Mouse (Mus musculus): ENCODE measurements around the gene Cdc42bpa. TPM values are rescaled to one million over a fixed set of nuclear protein-coding genes. Genes with fewer than 3 reads are reported as not detected.

Cdc42bpa gene
- total RNA-seq, 2 experiments from 2014 or later: 185 to 187 TPM

- DNase-seq: no peak
- intact Hi-C loops (cut with DNase I): no loop called here
These were observed 198.4 kb downstream of the Cdc42bpa start for GRCm38 (mm10) chr1:180158648-180159047.

GRCm38 (mm10) chr1:180160545-180160944 is 200.3 kb downstream of the Cdc42bpa start:
- intact Hi-C loops (cut with DNase I): no loop called here
- DNase-seq: no peak

- peak; percentile 70 for DNase-seq
- intact Hi-C loops (cut with DNase I): no loop called here
These were observed 200.9 kb downstream of the Cdc42bpa start for GRCm38 (mm10) chr1:180161160-180161559.

- DNase-seq: no peak
These were observed 201.5 kb downstream of the Cdc42bpa start for GRCm38 (mm10) chr1:180161566-180162355.

DNA sequence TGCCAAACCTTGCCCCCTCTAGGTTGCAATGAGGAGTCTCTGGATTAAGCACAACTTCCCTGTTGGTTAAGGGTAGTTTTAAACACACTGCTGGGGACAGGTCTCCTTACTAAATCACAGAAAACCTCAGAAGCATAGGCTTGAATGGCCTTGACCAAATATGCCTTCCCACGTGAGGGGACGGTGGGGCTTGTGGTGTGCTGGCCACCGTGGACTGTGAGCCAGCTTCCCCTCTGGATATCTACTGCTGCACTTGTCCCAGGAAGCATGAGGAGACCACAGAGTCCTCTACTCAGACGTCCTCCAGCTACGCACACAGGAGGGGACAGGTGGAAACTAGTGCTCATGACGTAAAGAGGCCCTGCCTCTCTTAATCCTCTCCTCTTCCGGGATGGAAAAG is 202.7 kb downstream of the Cdc42bpa start:
- intact Hi-C loops (cut with DNase I): no loop called here
- DNase-seq: no peak

More at GRCm38 (mm10) chr1:180161566-180162355, 201.5 kb downstream of the Cdc42bpa start:
- intact Hi-C loops (cut with DNase I): no loop called here

DNA sequence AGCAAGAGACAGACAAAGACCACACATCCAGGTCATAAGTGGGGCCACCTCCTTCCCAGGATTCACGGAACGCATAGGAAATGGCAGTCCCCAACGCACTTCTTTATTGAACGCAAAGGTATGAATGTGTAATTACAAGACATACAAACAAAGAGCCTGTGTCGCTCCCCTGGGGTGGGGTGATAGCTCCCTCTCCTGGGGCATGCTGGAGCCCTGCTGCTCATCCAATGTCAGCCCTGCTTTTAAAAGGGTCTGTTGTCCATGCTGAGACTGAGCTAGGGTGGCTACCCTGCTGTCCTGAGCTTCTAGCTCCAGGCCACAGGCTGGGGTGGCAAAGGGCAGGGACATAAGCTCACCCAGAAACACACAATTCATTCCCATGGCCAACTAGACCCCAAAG is 206.3 kb downstream of the Cdc42bpa start:
- intact Hi-C loops (cut with DNase I): no loop called here
- no peak for DNase-seq

- no peak for DNase-seq
- intact Hi-C loops (cut with DNase I): no loop called here
These were observed 208.0 kb downstream of the Cdc42bpa start for GRCm38 (mm10) chr1:180168294-180168693.

GRCm38 (mm10) chr1:180169161-180169560 is 208.9 kb downstream of the Cdc42bpa start:
- DNase-seq: no peak
- intact Hi-C loops (cut with DNase I): no loop called here

DNA sequence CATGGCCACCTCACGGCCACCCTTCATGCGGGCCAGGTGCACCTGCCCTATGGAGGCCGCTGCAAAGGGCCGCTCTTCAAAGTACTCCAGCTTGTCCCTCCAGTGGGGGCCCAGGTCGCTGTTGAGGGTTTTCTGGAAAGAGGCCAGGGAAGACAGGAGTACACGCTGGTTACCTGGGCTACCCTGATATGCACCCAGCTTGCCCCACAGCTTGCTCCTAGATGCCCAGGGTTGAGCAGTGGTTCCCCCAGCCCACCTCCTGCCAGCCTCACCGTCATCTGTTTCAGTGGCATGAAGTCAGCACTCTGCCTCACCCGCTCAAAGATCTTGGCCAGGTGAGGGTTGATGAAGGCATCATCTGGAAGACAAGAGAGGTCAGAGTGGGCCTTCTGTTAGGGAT is 209.8 kb downstream of the Cdc42bpa start:
- no peak for DNase-seq
- intact Hi-C loops (cut with DNase I): loop anchor here (10.0 kb wide), 1 partner anchor 595 kb away; no protein-coding TSS in a partner anchor

DNA sequence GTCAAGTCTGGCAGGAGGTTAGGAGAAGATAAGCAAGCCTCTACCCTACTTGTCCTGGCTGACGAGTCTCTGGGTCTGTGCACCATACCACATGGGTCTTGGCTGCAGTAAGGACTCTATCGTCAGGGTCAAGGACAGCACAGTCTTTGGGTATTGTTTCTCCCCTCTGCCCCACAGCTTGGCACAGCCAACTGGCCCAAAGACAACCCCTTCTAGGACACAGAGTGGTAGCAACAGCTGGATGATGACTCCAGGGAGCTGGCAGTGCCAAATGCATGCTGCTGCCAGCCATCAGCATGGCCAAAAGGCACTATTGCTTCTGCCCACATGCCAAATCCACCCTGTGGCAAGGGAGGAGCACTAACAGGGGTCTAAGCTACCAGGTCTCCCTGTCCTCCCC is 211.6 kb downstream of the Cdc42bpa start:
- intact Hi-C loops (cut with DNase I): loop anchor here (10.0 kb wide), 1 partner anchor 593 kb away; no protein-coding TSS in a partner anchor
- peak; percentile 59 for DNase-seq

DNA sequence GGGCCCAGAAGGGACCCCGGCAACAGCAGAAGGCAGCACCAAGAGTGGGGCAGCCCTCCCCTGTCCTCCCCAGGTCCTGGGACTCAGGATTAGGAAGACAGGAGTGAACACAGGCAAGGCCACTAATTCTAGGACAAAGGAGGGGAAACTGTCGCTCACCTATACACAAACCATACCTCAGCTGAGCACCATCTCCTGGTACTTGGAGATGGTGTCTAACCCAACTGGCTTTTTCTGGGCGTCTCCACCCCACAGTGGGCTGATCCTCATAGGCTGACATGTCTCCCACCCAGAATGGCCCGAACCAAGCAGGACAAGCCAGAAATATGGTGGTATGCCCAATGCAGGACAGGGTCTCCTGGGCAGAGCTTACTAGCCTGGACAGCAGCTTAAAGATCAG is 212.3 kb downstream of the Cdc42bpa start:
- intact Hi-C loops (cut with DNase I): loop anchor here (10.0 kb wide), 1 partner anchor 592 kb away; no protein-coding TSS in a partner anchor
- DNase-seq: no peak

DNA sequence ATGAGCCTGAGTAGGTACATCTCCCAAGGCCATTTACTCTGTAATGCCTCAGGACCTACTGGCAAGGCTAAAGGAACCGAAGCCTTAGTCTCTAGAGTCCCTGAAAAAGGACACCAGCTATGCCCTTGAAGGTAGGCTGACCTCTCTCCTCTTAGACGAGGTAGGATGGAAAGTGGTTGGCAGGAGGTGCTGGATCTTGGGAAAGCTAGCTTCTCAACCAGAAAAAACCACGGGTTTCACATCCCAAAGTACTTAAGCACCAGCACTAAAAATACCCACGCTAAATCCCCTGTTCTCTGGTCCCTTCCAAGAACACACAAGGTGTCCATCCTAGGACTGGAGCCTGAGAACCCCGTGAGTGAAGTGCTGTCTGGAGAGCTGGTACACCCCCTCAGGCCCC is 212.7 kb downstream of the Cdc42bpa start:
- intact Hi-C loops (cut with DNase I): loop anchor here (10.0 kb wide), 1 partner anchor 592 kb away; no protein-coding TSS in a partner anchor

DNA sequence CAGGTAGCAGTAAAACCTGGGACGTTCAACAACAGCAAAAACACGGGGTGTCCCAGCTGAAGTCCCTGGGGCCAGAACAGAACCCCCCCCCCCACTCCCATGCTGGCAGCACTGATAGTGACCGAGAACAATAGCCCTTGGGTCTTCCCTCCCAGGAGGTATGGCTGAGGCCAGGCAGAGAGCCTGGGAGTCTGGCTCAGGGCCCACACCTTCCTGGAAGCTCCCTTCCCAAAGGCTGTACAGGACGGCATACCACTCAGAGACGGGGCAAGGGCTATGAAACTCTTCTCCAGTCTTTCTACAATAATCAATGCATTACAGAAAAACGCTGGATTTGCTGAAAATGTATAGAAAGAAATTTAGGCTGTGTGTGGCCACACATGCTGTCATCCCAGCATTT is 214.4 kb downstream of the Cdc42bpa start:
- no peak for DNase-seq
- intact Hi-C loops (cut with DNase I): loop anchor here (10.0 kb wide), 1 partner anchor 590 kb away; no protein-coding TSS in a partner anchor

More for the DNA sequence above, 212.7 kb downstream of the Cdc42bpa start:
- no peak for DNase-seq

- intact Hi-C loops (cut with DNase I): loop anchor here (10.0 kb wide), 1 partner anchor 590 kb away; no protein-coding TSS in a partner anchor
- no peak for DNase-seq
These were observed 214.9 kb downstream of the Cdc42bpa start for GRCm38 (mm10) chr1:180175167-180175566.

DNA sequence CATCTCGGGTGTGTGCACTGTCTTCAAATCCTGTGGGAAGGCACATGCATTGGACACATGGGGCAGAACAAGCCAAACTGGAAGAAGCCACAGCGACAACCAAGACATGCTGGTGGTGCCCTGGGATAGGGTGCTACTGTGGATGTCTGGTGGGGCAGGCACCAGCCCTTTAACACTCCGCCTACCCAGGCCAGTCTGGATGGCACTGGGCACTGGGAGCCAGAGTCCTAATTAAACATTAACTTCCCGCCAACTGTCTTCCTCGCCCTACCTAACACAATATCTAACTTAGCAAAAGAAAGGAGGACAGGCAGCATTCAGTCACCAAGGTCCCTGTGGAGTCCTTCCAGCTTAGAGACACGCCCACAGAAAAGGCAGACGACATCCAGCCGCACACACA is 215.4 kb downstream of the Cdc42bpa start:
- intact Hi-C loops (cut with DNase I): loop anchor here (10.0 kb wide), 1 partner anchor 589 kb away; no protein-coding TSS in a partner anchor
- DNase-seq: no peak

- intact Hi-C loops (cut with DNase I): loop anchor here (10.0 kb wide), 1 partner anchor 588 kb away; no protein-coding TSS in a partner anchor
- DNase-seq: no peak
These were observed 216.5 kb downstream of the Cdc42bpa start for GRCm38 (mm10) chr1:180176784-180177183.

DNA sequence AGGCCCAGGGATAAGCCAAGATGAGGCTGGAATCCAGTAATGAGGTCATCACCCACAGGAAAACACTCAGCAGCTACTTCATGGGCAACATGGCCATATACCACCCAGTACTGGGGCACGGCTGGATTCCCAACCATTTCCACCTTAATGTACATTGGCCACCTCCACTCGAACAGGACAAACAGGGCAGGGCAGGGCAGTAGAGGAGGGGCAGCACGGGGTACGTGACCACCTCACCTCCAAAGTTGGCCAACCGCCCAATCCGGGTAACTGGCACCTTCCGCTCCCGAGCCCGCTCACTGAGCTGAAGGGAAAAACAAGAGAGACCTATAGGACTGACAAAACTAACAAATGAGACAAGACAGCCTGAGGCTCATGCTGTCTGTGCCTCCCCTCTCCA is 218.1 kb downstream of the Cdc42bpa start:
- intact Hi-C loops (cut with DNase I): loop anchor here (10.0 kb wide), 1 partner anchor 586 kb away; no protein-coding TSS in a partner anchor
- DNase-seq: no peak

DNA sequence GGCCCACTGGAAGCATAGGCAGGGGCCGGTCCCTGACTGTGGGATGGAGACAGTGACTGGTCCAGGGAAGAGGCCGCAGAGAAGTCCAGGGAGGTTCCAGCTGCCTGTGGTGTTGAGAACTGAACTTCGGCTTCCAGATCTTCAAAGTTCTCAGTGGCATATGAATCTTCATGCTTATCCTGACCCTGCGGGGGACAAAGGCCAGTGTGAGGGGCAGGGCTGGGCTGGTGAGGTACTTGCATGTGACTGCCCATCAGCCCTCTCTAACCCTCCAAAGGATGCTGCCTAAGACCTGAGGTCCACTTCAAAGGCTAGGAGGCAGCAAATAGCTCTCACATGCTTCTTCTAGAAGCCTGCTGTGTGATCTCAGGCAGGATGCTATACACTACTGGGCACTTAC is 218.8 kb downstream of the Cdc42bpa start:
- intact Hi-C loops (cut with DNase I): loop anchor here (10.0 kb wide), 1 partner anchor 586 kb away; no protein-coding TSS in a partner anchor

DNA sequence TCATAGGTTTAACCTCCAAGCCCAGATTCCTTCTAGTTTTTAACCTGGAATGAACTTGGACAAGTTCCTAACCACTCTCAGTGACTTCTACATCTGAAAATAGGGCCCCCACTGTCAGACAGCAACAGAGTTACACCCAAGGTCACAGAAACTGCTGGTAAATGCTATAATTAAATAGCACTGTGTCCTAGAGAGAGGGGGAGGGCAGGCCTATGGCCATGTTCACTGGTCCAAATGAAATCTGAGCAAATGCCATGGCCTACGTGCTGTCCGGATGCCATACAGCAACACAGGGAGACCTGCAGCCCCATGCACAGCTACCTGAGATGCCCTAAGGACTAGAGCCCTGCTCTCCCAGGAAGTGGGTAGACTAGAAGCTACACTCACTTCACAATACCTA is 219.6 kb downstream of the Cdc42bpa start:
- DNase-seq: no peak
- intact Hi-C loops (cut with DNase I): loop anchor here (10.0 kb wide), 1 partner anchor 585 kb away; no protein-coding TSS in a partner anchor

More for the DNA sequence above, 218.8 kb downstream of the Cdc42bpa start:
- DNase-seq: no peak

DNA sequence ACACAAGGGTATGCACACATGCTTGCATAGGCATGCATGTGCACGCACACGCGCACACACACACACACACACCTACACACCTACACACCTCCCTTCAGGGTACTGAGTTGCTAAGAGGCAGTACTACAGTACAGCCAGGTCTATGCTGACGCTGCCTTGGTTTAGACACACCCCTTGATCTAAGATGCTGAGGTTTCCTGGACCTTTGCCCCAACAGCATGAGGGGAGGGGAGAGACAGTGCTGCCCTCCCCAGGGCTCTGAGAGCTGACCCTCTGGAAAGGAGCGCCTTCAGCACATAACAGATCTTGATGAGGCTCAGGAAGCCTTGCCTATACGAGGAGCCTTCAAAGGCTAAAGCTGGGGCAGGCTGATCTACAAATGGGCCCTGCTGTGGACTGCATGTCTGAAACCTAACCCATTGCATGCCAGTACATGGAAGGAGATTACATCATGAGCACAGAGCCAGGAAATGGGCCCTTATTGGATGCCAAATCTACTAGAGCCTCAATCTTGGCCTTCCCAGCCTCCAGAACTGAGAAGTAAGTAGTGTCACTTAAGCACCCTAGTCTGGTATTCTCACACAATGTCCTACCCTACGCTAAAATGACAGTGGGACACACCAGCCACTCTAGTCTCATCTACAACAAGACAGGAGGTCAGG is 221.2 kb downstream of the Cdc42bpa start:
- DNase-seq: no peak
- intact Hi-C loops (cut with DNase I): no loop called here

DNA sequence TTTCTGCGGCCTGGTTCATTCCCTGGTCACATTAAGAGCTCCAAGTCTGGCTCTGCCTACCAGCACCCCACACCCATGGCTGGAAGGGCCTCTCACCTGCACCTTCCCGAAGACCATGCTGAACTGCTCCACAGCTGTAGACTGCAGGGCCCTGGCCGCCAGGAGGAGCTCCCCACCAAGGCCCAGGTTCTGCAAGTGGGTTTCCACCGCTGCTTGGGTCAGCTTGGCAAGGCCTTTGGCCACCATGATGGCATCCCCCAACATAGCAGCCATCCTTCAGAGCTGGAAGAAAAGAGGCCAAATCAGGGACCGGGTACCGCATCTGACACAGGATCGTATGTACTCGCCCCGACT is 221.7 kb downstream of the Cdc42bpa start:
- intact Hi-C loops (cut with DNase I): no loop called here
- DNase-seq: no peak
